Mouse (Mus musculus) testis, adult 2 months (tissue): Measurements from ENCODE around the gene Mrpl35.

Experiments
- CTCF ChIP-seq: fragments of 200-500 bp; IDR thresholded peaks from 2 replicates; pipeline ENCODE4 v1.5.1; 2012; ENCODE audit warnings: low read depth, mild to moderate bottlenecking, inconsistent platforms, low read length, moderate library complexity; ENCODE audit not compliant: control insufficient read depth, insufficient read depth, insufficient replicate concordance
- POLR2A ChIP-seq: fragments of 200-500 bp; IDR thresholded peaks from 2 replicates; pipeline ENCODE4 v1.6.1; 2012; ENCODE audit warnings: low read depth, mild to moderate bottlenecking, inconsistent platforms, low read length, moderate library complexity; ENCODE audit not compliant: control insufficient read depth

- TF ChIP-seq CTCF (no peak), POLR2A (no peak)
Measured at GRCm38 (mm10) chr6:71772156-71772555, 54.6 kb downstream of the Mrpl35 start.
